Mouse (Mus musculus): ENCODE measurements around the gene Rrp12. TPM values are rescaled to one million over a fixed set of nuclear protein-coding genes. Genes with fewer than 3 reads are reported as not detected.
A peak's percentile ranks its signal among the peaks of the same experiment; 100 is the strongest.
"Not testable (repeated sequence)": the region's sequence is repeated elsewhere in the genome, so short reads cannot be mapped to it uniquely, and the experiment has no call there.

Rrp12 gene
- polyA plus RNA-seq, 1 experiment from 2014 or later = 2.9 TPM

GRCm38 (mm10) chr19:41872285-41872684 is 23.7 kb downstream of the Rrp12 start:
- H3K27me3 ChIP-seq (replicated peaks; ENCODE audit: insufficient read depth, low read length) = no peaks in the 10 kb centered on the region
- H3K9ac ChIP-seq (replicated peaks; ENCODE audit: low read depth) = no peak overlapping the region
- WGBS = 98% methylated on average over 2 of the region's 2 CpGs
- no peaks in the 10 kb centered on the region for H3K4me1 ChIP-seq (ENCODE audit: insufficient read depth, low read depth, low read length)
- H3K4me3 ChIP-seq (ENCODE audit: low read depth, low read length) = no peak overlapping the region
- no peak overlapping the region for H3K27ac ChIP-seq (ENCODE audit: low read length)
- no peaks in the 10 kb centered on the region for H3K9me3 ChIP-seq (ENCODE audit: low read length)
- H3K36me3 ChIP-seq (ENCODE audit: insufficient read depth, low read length) = no peaks in the 10 kb centered on the region
- H3K4me2 ChIP-seq (replicated peaks; ENCODE audit: low read depth, low read length) = no peak overlapping the region
- no peak for TF ChIP-seq EP300 (IDR thresholded peaks at IDR 0.05)
- no peak for TF ChIP-seq CTCF (IDR thresholded peaks at IDR 0.05)
- DNase-seq (ENCODE audit: low spot score) (no peak), ATAC-seq (no peak)

GRCm38 (mm10) chr19:41869946-41870345 is 26.0 kb downstream of the Rrp12 start:
- not testable (repeated sequence) for H3K4me3 ChIP-seq (ENCODE audit: low read depth, low read length); ATAC-seq; H3K36me3 ChIP-seq (ENCODE audit: insufficient read depth, low read length); H3K9me3 ChIP-seq (ENCODE audit: low read length); H3K9ac ChIP-seq (replicated peaks; ENCODE audit: low read depth); H3K4me2 ChIP-seq (replicated peaks; ENCODE audit: low read depth, low read length); H3K27me3 ChIP-seq (replicated peaks; ENCODE audit: insufficient read depth, low read length); H3K27ac ChIP-seq (ENCODE audit: low read length); H3K4me1 ChIP-seq (ENCODE audit: insufficient read depth, low read depth, low read length)
- peak; percentile 14 for DNase-seq (ENCODE audit: low spot score)
- peak; percentile 29 for TF ChIP-seq CTCF (IDR thresholded peaks at IDR 0.05)
- WGBS = 85% methylated on average over 5 of the region's 5 CpGs

GRCm38 (mm10) chr19:41869296-41869695 is 26.7 kb downstream of the Rrp12 start:
- WGBS = 89% methylated on average over 5 of the region's 5 CpGs
- no peak overlapping the region for H3K4me3 ChIP-seq (ENCODE audit: low read depth, low read length)
- H3K27me3 ChIP-seq (replicated peaks; ENCODE audit: insufficient read depth, low read length) = no peaks in the 10 kb centered on the region
- no peak overlapping the region for H3K27ac ChIP-seq (ENCODE audit: low read length)
- no peaks in the 10 kb centered on the region for H3K9me3 ChIP-seq (ENCODE audit: low read length)
- TF ChIP-seq EP300 (IDR thresholded peaks at IDR 0.05) = no peak
- TF ChIP-seq CTCF (IDR thresholded peaks at IDR 0.05) = no peak
- no peaks in the 10 kb centered on the region for H3K36me3 ChIP-seq (ENCODE audit: insufficient read depth, low read length)
- H3K9ac ChIP-seq (replicated peaks; ENCODE audit: low read depth) = no peak overlapping the region
- H3K4me2 ChIP-seq (replicated peaks; ENCODE audit: low read depth, low read length) = no peak overlapping the region
- no peak for DNase-seq (ENCODE audit: low spot score)
- no peaks in the 10 kb centered on the region for H3K4me1 ChIP-seq (ENCODE audit: insufficient read depth, low read depth, low read length)
- no peak for ATAC-seq

GRCm38 (mm10) chr19:41866707-41867106 is 29.3 kb downstream of the Rrp12 start:
- no peak for TF ChIP-seq CTCF (IDR thresholded peaks at IDR 0.05)
- TF ChIP-seq EP300 (IDR thresholded peaks at IDR 0.05) = no peak
- Histone ChIP-seq H3K9ac (replicated peaks; ENCODE audit: low read depth) (no peak overlapping the region), H3K36me3 (ENCODE audit: insufficient read depth, low read length) (no peaks in the 10 kb centered on the region), H3K4me1 (ENCODE audit: insufficient read depth, low read depth, low read length) (no peaks in the 10 kb centered on the region), H3K27ac (ENCODE audit: low read length) (no peak overlapping the region), H3K9me3 (ENCODE audit: low read length) (no peaks in the 10 kb centered on the region), H3K27me3 (replicated peaks; ENCODE audit: insufficient read depth, low read length) (no peaks in the 10 kb centered on the region), H3K4me2 (replicated peaks; ENCODE audit: low read depth, low read length) (no peak overlapping the region), H3K4me3 (ENCODE audit: low read depth, low read length) (no peak overlapping the region)
- ATAC-seq (no peak), DNase-seq (ENCODE audit: low spot score) (no peak)
- 83% methylated on average over 8 of the region's 8 CpGs for WGBS

- Histone ChIP-seq H3K27ac (ENCODE audit: low read length) (no peak overlapping the region), H3K4me2 (replicated peaks; ENCODE audit: low read depth, low read length) (no peak overlapping the region), H3K9me3 (ENCODE audit: low read length) (no peaks in the 10 kb centered on the region), H3K27me3 (replicated peaks; ENCODE audit: insufficient read depth, low read length) (no peaks in the 10 kb centered on the region), H3K4me1 (ENCODE audit: insufficient read depth, low read depth, low read length) (no peaks in the 10 kb centered on the region), H3K36me3 (ENCODE audit: insufficient read depth, low read length) (no peaks in the 10 kb centered on the region), H3K4me3 (ENCODE audit: low read depth, low read length) (no peak overlapping the region), H3K9ac (replicated peaks; ENCODE audit: low read depth) (no peak overlapping the region)
- DNase-seq (ENCODE audit: low spot score) (no peak), ATAC-seq (no peak)
- no peak for TF ChIP-seq CTCF (IDR thresholded peaks at IDR 0.05)
- TF ChIP-seq EP300 (IDR thresholded peaks at IDR 0.05) = no peak
- WGBS = 59% methylated on average over 3 of the region's 3 CpGs
Measured at GRCm38 (mm10) chr19:41857816-41858310, 38.1 kb downstream of the Rrp12 start.

GRCm38 (mm10) chr19:41857086-41857762 is 38.7 kb downstream of the Rrp12 start:
- Histone ChIP-seq H3K4me1 (ENCODE audit: insufficient read depth, low read depth, low read length) (no peaks in the 10 kb centered on the region), H3K4me2 (replicated peaks; ENCODE audit: low read depth, low read length) (no peak overlapping the region), H3K9me3 (ENCODE audit: low read length) (no peaks in the 10 kb centered on the region), H3K4me3 (ENCODE audit: low read depth, low read length) (no peak overlapping the region), H3K36me3 (ENCODE audit: insufficient read depth, low read length) (no peaks in the 10 kb centered on the region), H3K27ac (ENCODE audit: low read length) (no peak overlapping the region), H3K27me3 (replicated peaks; ENCODE audit: insufficient read depth, low read length) (no peaks in the 10 kb centered on the region), H3K9ac (replicated peaks; ENCODE audit: low read depth) (no peak overlapping the region)
- peak; percentile 31 for DNase-seq (ENCODE audit: low spot score)
- TF ChIP-seq CTCF (IDR thresholded peaks at IDR 0.05) (no peak), EP300 (IDR thresholded peaks at IDR 0.05) (peak; percentile 55)
- 56% methylated on average over 5 of the region's 5 CpGs for WGBS
- ATAC-seq = peak; percentile 54
